Mouse (Mus musculus): ENCODE data around the gene Acp5. TPM values are rescaled to one million over a fixed set of nuclear protein-coding genes. Genes with fewer than 3 reads are reported as not detected.

The Acp5 gene
- polyA plus RNA-seq, 1 experiment from 2014 or later: 3.6 TPM

DNA sequence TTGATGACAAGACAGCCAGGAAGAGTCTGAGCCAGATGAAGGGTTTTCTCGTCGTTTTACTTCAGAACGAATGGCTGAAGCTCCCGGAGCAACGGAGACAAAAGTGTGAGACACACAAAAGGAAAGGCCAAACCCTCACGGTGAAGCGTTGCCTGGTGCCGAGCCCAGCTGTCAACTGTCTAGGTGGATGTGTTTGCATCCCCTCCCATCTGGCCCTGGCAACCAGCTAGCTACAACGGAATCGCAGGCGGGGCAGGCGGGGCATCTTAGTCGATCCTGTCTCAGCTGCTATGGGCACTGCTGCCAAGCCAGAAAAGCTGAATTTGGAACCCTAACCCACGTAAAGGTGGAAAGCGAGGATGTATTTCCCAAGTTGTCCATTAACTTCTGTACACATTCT lies 19.4 kb downstream of the Acp5 start:
- no peaks in the 10 kb centered on the region for H3K9me3 ChIP-seq (ENCODE audit: control insufficient read depth, low read length)
- peaks cover 32% of the 10 kb centered on the region for H3K36me3 ChIP-seq (ENCODE audit: control insufficient read depth, insufficient read depth, low read length)
- 33% methylated on average over 15 of the region's 15 CpGs for WGBS

DNA sequence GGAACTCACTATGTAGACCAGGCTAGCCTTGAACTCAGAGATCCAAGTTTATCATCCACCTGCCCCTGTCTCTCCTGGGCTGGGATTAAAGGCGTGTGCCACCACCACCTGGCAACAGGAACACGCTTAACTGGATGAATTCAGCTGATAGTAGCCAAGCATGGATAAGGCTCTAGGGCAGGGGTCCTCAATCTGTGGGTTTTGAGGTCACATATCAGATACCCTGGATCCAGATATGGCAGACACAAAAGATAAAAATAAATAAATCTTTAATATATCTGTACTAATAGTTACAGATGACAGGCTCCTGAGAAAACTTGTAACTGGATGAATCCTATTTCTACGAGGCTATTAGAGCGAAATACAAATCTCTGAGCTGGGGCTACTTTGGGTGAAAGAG lies 19.9 kb downstream of the Acp5 start:
- Histone ChIP-seq H3K4me3 (ENCODE audit: control insufficient read depth in 1 of 2, insufficient read depth in 1 of 2, low read depth in 1 of 2, low read length in 2 of 2) (no peak overlapping the region), H3K36me3 (ENCODE audit: control insufficient read depth, insufficient read depth, low read length) (peaks cover 36% of the 10 kb centered on the region), H3K9me3 (ENCODE audit: control insufficient read depth, low read length) (no peaks in the 10 kb centered on the region), H3K27ac (replicated peaks in 1 of 2; ENCODE audit: control insufficient read depth in 1 of 2, insufficient read depth in 1 of 2, low read depth in 2 of 2, low read length in 2 of 2) (no peak overlapping the region), H3K4me1 (ENCODE audit: control insufficient read depth in 2 of 2, insufficient read depth in 2 of 2, low read length in 2 of 2) (peaks cover 4 to 10% of the 10 kb centered on the region in 2 experiments), H3K27me3 (ENCODE audit: control insufficient read depth, insufficient read depth, low read length) (no peaks in the 10 kb centered on the region), H3K9ac (ENCODE audit: low read length) (no peak overlapping the region), H3K4me2 (ENCODE audit: low read length) (peak overlapping the region; percentile 89)
- WGBS: 87% methylated on average over 4 of the region's 4 CpGs
- ATAC-seq (ENCODE audit: insufficient number of reproducible peaks, insufficient read depth, low FRiP score, low read depth): no peak

More for the DNA sequence above, 19.4 kb downstream of the Acp5 start:
- peak overlapping the region; percentile 79 to 91 for H3K4me3 ChIP-seq (ENCODE audit: control insufficient read depth in 1 of 2, insufficient read depth in 1 of 2, low read depth in 1 of 2, low read length in 2 of 2)
- H3K27me3 ChIP-seq (ENCODE audit: control insufficient read depth, insufficient read depth, low read length): no peaks in the 10 kb centered on the region
- H3K9ac ChIP-seq (ENCODE audit: low read length): peak overlapping the region; percentile 89
- H3K4me1 ChIP-seq (ENCODE audit: control insufficient read depth in 2 of 2, insufficient read depth in 2 of 2, low read length in 2 of 2): peaks cover 4 to 10% of the 10 kb centered on the region in 2 experiments
- H3K4me2 ChIP-seq (ENCODE audit: low read length): peak overlapping the region; percentile 89
- ATAC-seq (ENCODE audit: insufficient number of reproducible peaks, insufficient read depth, low FRiP score, low read depth): no peak
- H3K27ac ChIP-seq (replicated peaks in 1 of 2; ENCODE audit: control insufficient read depth in 1 of 2, insufficient read depth in 1 of 2, low read depth in 2 of 2, low read length in 2 of 2): no peak overlapping the region; a peak in 1 of 4 replicates

DNA sequence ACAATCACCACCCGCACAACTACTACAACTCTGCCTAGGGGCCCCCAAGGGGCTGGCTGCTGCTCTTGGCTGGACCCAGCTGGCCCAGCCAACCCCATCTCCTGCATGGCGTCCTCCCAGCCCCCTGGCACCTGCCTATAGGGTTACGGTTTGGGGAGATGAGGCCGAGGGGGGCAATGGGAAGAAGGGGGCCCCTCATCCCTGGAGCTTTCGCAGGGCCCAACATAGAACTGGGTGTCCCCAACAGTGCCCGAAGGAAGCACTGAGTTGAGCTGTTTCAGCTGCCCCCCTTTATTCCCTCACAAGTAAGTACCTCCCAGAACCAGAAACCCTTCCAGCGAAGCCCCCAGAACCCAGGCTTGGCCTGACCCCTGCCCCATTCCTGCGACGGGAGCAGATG lies 27.3 kb downstream of the Acp5 start:
- no peaks in the 10 kb centered on the region for H3K27me3 ChIP-seq (ENCODE audit: control insufficient read depth, insufficient read depth, low read length)
- peaks cover 94% of the 10 kb centered on the region for H3K36me3 ChIP-seq (ENCODE audit: control insufficient read depth, insufficient read depth, low read length)
- no peak overlapping the region for H3K4me2 ChIP-seq (ENCODE audit: low read length)
- H3K9ac ChIP-seq (ENCODE audit: low read length): no peak overlapping the region
- H3K4me3 ChIP-seq (ENCODE audit: control insufficient read depth in 1 of 2, insufficient read depth in 1 of 2, low read depth in 1 of 2, low read length in 2 of 2): no peak overlapping the region
- H3K9me3 ChIP-seq (ENCODE audit: control insufficient read depth, low read length): no peaks in the 10 kb centered on the region
- H3K4me1 ChIP-seq (ENCODE audit: control insufficient read depth in 2 of 2, insufficient read depth in 2 of 2, low read length in 2 of 2): no peaks in the 10 kb centered on the region
- 87% methylated on average over 9 of the region's 9 CpGs for WGBS
- ATAC-seq (ENCODE audit: insufficient number of reproducible peaks, insufficient read depth, low FRiP score, low read depth): no peak
- H3K27ac ChIP-seq (replicated peaks in 1 of 2; ENCODE audit: control insufficient read depth in 1 of 2, insufficient read depth in 1 of 2, low read depth in 2 of 2, low read length in 2 of 2): no peak overlapping the region

DNA sequence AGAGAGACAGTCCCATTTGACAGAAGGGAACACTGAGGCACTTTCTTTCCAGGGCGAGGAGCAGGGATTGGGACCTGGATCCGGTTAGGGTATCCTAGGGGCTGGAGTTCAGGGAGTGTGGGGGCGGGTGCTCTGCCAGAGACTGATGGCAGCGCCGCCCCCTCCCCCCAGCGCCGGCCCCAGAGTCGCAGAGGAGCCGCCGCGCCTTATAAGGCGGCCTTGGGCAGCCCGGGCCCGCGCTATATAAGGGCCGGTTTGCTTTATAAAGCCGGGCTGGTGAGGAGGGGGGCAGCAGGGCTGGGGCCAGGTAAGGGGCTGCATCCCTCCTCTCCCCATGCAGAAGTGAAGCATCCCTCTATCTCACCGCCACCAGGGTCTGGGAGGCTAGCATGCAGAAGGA lies 35.6 kb downstream of the Acp5 start:
- Histone ChIP-seq H3K4me2 (ENCODE audit: low read length) (peak overlapping the region; percentile 62), H3K27ac (replicated peaks in 1 of 2; ENCODE audit: control insufficient read depth in 1 of 2, insufficient read depth in 1 of 2, low read depth in 2 of 2, low read length in 2 of 2) (peak overlapping the region; percentile 68 to 86), H3K36me3 (ENCODE audit: control insufficient read depth, insufficient read depth, low read length) (peaks cover 35% of the 10 kb centered on the region), H3K4me3 (ENCODE audit: control insufficient read depth in 1 of 2, insufficient read depth in 1 of 2, low read depth in 1 of 2, low read length in 2 of 2) (peak overlapping the region; percentile 38 to 48), H3K9me3 (ENCODE audit: control insufficient read depth, low read length) (no peaks in the 10 kb centered on the region), H3K9ac (ENCODE audit: low read length) (peak overlapping the region; percentile 69), H3K4me1 (ENCODE audit: control insufficient read depth in 2 of 2, insufficient read depth in 2 of 2, low read length in 2 of 2) (peaks cover 13 to 15% of the 10 kb centered on the region in 2 experiments; a peak in 2 of 4 replicates), H3K27me3 (ENCODE audit: control insufficient read depth, insufficient read depth, low read length) (no peaks in the 10 kb centered on the region)
- under 1% methylated on average over 17 of the region's 18 CpGs for WGBS
- peak; percentile 54 for ATAC-seq (ENCODE audit: insufficient number of reproducible peaks, insufficient read depth, low FRiP score, low read depth)

DNA sequence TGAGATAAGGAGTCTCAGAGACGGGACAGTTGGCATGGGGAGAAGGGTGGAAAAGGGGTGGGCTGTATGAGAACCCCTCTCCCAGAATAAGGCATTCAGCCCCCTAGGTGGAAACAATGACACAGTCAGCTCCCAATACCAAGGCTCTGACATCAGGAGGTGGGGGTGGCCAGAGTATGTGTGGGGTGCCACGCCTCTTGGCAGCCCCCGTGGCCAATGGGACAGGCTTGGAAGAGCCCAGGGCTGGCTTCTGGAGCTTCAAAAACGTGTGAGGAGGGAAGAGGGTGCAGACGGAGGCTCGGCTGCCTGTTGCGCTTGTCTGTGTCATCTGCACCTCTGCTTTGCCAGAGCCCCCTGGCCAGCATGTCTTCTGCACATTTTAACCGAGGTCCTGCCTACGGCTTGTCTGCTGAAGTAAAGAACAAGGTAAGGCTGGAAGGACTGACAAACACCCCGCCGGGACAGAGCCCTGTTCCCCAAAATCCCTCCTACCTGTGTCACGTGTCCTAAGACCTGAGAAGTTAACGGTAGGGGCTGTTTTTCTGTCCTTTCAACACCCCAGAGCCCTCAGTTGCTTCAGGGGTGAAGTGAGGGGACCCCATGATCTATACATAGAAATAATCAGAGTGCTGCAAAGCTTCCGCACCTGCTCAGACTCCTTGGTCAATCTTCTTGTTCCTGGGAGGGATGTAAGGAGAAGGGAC lies 36.4 kb downstream of the Acp5 start, which contains the start of gene Cnn1:
Gene Cnn1, plus strand, starts transcription at position 224 of the 704 bp plus-strand sequence.
- Histone ChIP-seq H3K27ac (replicated peaks in 1 of 2; ENCODE audit: control insufficient read depth in 1 of 2, insufficient read depth in 1 of 2, low read depth in 2 of 2, low read length in 2 of 2) (peak within 1 kb of the TSS; percentile 68 to 86), H3K4me2 (ENCODE audit: low read length) (peak within 1 kb of the TSS; percentile 62), H3K4me3 (ENCODE audit: control insufficient read depth in 1 of 2, insufficient read depth in 1 of 2, low read depth in 1 of 2, low read length in 2 of 2) (peak within 1 kb of the TSS; percentile 38 to 48), H3K27me3 (ENCODE audit: control insufficient read depth, insufficient read depth, low read length) (no peaks in the 10 kb centered on the region), H3K4me1 (ENCODE audit: control insufficient read depth in 2 of 2, insufficient read depth in 2 of 2, low read length in 2 of 2) (peaks cover 13 to 15% of the 10 kb centered on the region in 2 experiments; a peak in 2 of 4 replicates), H3K9me3 (ENCODE audit: control insufficient read depth, low read length) (no peaks in the 10 kb centered on the region), H3K36me3 (ENCODE audit: control insufficient read depth, insufficient read depth, low read length) (peaks cover 31% of the 10 kb centered on the region), H3K9ac (ENCODE audit: low read length) (peak within 1 kb of the TSS; percentile 69)
- WGBS: 3% methylated on average over 14 of the region's 14 CpGs
- peak; percentile 60 for ATAC-seq (ENCODE audit: insufficient number of reproducible peaks, insufficient read depth, low FRiP score, low read depth)

DNA sequence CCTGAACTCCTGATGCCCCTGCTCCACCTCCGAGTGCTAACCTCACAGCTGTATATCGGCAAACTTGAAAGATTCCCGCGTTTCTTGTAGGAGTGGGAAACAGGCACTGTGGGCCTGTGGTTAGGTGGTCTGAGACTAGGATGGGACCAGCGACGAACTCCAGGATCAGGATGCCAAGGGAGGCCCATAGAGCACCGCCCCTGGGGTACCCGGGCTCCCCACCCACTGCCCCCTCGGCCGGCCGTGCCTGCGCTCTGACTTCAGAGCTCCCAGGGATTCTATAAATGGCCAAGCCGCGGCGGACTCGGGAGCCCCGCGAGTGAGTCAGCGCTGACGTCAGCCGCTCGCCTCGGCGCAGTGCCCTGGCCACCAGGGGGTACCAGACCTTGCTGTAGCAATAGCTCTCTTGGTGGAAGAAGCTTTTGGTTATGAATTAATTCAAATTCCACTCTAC lies 39.6 kb downstream of the Acp5 start:
- no peaks in the 10 kb centered on the region for H3K27me3 ChIP-seq (ENCODE audit: control insufficient read depth, insufficient read depth, low read length)
- peak overlapping the region; percentile 28 to 59; a peak in 2 of 4 replicates for H3K27ac ChIP-seq (replicated peaks in 1 of 2; ENCODE audit: control insufficient read depth in 1 of 2, insufficient read depth in 1 of 2, low read depth in 2 of 2, low read length in 2 of 2)
- H3K4me3 ChIP-seq (ENCODE audit: control insufficient read depth in 1 of 2, insufficient read depth in 1 of 2, low read depth in 1 of 2, low read length in 2 of 2): peak overlapping the region; percentile 14 to 38
- no peaks in the 10 kb centered on the region for H3K9me3 ChIP-seq (ENCODE audit: control insufficient read depth, low read length)
- peak overlapping the region; percentile 73 for H3K9ac ChIP-seq (ENCODE audit: low read length)
- H3K36me3 ChIP-seq (ENCODE audit: control insufficient read depth, insufficient read depth, low read length): no peaks in the 10 kb centered on the region
- H3K4me1 ChIP-seq (ENCODE audit: control insufficient read depth in 2 of 2, insufficient read depth in 2 of 2, low read length in 2 of 2): peaks cover 12 to 15% of the 10 kb centered on the region in 2 experiments; a peak in 2 of 4 replicates
- WGBS: 2% methylated on average over 24 of the region's 24 CpGs
- peak; percentile 44; the same call in 1 of the 2 replicates for ATAC-seq (ENCODE audit: insufficient number of reproducible peaks, insufficient read depth, low FRiP score, low read depth)
- peak overlapping the region; percentile 72 for H3K4me2 ChIP-seq (ENCODE audit: low read length)

DNA sequence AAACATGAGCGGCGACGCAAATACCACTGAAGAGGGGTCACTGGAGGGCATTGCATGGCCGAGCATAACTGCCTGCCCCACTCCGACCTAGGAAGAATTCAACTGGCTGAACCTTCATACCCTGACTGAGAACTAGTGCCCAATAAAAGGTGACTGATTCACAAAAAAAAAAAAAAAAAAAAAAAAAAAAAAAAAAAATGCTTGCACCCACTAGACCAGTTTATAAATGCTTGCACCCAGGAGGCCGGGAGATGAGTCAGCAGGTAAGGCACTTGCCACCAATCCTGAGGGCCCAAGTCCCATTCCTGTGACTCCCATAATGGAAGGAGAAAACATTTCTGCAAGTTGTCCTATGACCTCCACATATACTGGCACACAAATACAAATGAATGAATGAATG lies 42.8 kb downstream of the Acp5 start:
- H3K9ac ChIP-seq (ENCODE audit: low read length): no peak overlapping the region
- no peak overlapping the region for H3K4me2 ChIP-seq (ENCODE audit: low read length)
- no peaks in the 10 kb centered on the region for H3K36me3 ChIP-seq (ENCODE audit: control insufficient read depth, insufficient read depth, low read length)
- 0 out of 4 replicates have a peak, but pooled peaks cover 0 to 5% of the 10 kb centered on the region in 2 experiments for H3K4me1 ChIP-seq (ENCODE audit: control insufficient read depth in 2 of 2, insufficient read depth in 2 of 2, low read length in 2 of 2)
- H3K4me3 ChIP-seq (ENCODE audit: control insufficient read depth in 1 of 2, insufficient read depth in 1 of 2, low read depth in 1 of 2, low read length in 2 of 2): no peak overlapping the region
- H3K9me3 ChIP-seq (ENCODE audit: control insufficient read depth, low read length): no peaks in the 10 kb centered on the region
- H3K27ac ChIP-seq (replicated peaks in 1 of 2; ENCODE audit: control insufficient read depth in 1 of 2, insufficient read depth in 1 of 2, low read depth in 2 of 2, low read length in 2 of 2): no peak overlapping the region
- no peaks in the 10 kb centered on the region for H3K27me3 ChIP-seq (ENCODE audit: control insufficient read depth, insufficient read depth, low read length)
- ATAC-seq (ENCODE audit: insufficient number of reproducible peaks, insufficient read depth, low FRiP score, low read depth): no peak
- 80% methylated on average over 6 of the region's 6 CpGs for WGBS
